Mouse (Mus musculus) thymus, adult 2 months (tissue): ENCODE results near the gene Zdhhc8. TPM values are rescaled to one million over a fixed set of nuclear protein-coding genes. Genes with fewer than 3 reads are reported as not detected.
A peak's percentile ranks its signal among the peaks of the same experiment; 100 is the strongest.

Source experiments
- DNase-seq: peaks from one replicate; pipeline ENCODE4 v3.0.0; 2021
- H3K27ac ChIP-seq: fragments of 200-500 bp; 2 replicates; pipeline ENCODE4 v1.5.1; 2012; ENCODE audit warnings: low read length, control low read depth; ENCODE audit not compliant: control insufficient read depth, insufficient read depth
- H3K27me3 ChIP-seq: fragments of 200-500 bp; 2 replicates; pipeline ENCODE4 v1.6.1; 2012; ENCODE audit warnings: mild to moderate bottlenecking, low read length, moderate library complexity, mixed read lengths; ENCODE audit not compliant: control insufficient read depth, insufficient read depth
- H3K36me3 ChIP-seq: fragments of 200-500 bp; 2 replicates; pipeline ENCODE4 v1.6.1; 2012; ENCODE audit warnings: mild to moderate bottlenecking, low read length, moderate library complexity; ENCODE audit not compliant: control insufficient read depth, insufficient read depth
- H3K4me1 ChIP-seq: fragments of 200-500 bp; replicated peaks from 2 replicates; pipeline ENCODE4 v1.6.1; 2012; ENCODE audit warnings: low read length; ENCODE audit not compliant: control insufficient read depth, insufficient read depth
- H3K4me3 ChIP-seq: fragments of 200-500 bp; 2 replicates; pipeline ENCODE4 v1.5.1; 2012; ENCODE audit warnings: mild to moderate bottlenecking, low read length, control low read depth, moderate library complexity; ENCODE audit not compliant: control insufficient read depth, insufficient read depth
- CTCF ChIP-seq: fragments of 200-500 bp; IDR thresholded peaks from 2 replicates; pipeline ENCODE4 v1.5.1; 2012; ENCODE audit warnings: mild to moderate bottlenecking, control low read depth, low read length, moderate library complexity, borderline replicate concordance; ENCODE audit not compliant: control insufficient read depth, poor library complexity, insufficient read depth; ENCODE audit errors: extremely low read depth
- POLR2A ChIP-seq: fragments of 200-500 bp; IDR thresholded peaks from 2 replicates; pipeline ENCODE4 v1.6.1; 2012; ENCODE audit warnings: mild to moderate bottlenecking, low read length, control low read depth, moderate library complexity; ENCODE audit not compliant: control insufficient read depth, poor library complexity, insufficient read depth; ENCODE audit errors: extremely low read depth
- WGBS: fragments of 180-500 bp; shearing (Covaris S2); methylation state at CpG from one replicate; pipeline ENCODE4 v1.1.7; 2018; 5-methylcytosine and 5-hydroxymethylcytosine counted together
- polyA plus RNA-seq: library from polyadenylated mRNA; depleted of rRNA; stranded (reverse); fragments of >200 nt; gene quantifications from 2 replicates; pipeline ENCODE4 v1.2.3, GENCODE M21; 2012

The Zdhhc8 gene
- polyA plus RNA-seq, 1 experiment = 316 TPM

DNA sequence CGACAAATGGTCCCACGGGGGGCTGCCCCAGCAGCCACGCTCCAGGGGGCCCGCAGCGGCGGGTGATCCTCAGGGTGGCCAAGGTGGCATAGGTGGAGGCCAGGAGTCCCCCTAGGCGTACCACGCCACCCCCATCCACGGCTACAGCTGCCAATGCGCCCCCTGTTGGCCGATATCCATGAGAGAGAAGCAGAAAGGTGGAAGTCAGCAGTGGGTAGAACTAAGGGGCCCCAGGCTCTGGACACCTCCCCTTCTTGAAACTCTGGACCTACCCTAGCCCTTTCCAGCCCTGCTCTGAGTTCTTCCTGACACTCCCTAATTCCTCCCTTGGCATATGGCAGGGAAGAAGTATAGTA, 13.4 kb downstream of the Zdhhc8 start:
- TF ChIP-seq CTCF (peak; percentile 33; the same call in 1 of the 2 replicates), POLR2A (no peak)
- no peaks in the 10 kb centered on the region for H3K27me3 ChIP-seq
- 86% methylated on average over 11 of the region's 11 CpGs for WGBS
- peaks cover 28% of the 10 kb centered on the region for H3K4me1 ChIP-seq
- H3K4me3 ChIP-seq = no peak overlapping the region
- no peak for DNase-seq
- peaks cover 39% of the 10 kb centered on the region for H3K36me3 ChIP-seq
- no peak overlapping the region for H3K27ac ChIP-seq

DNA sequence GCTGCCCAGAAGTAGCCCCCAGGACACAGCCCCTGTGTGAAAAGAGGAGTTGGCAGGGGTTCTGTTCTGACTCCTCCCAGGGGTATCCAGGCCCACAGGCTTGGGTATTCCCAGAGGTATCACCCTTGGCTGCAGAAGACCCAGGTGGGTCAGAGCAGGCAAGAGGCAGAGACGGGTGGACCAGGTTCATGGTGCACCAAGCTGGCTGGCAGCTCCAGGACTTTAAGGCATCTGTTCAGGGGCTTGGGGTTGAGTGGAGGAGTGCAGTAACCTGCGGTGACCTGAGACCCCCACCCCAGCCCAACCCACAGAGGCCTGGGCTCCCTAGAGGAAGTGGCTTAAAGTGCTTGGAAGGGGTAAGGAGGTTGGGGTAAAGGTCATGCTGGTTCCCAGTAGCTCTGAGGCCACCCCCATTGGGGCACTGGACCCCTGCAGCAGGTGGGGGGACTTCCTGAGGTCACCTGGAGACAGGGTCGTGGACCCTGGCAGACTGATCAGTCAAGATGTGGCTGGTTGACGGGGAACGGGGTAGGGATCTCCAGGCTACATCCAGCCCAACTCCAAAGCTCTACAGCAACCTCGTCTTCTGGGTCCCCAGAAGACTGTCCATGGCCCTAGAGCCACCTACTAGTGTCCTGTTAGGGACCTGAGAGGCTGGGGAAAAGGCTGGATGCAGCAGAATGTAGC, 13.9 kb downstream of the Zdhhc8 start:
- TF ChIP-seq POLR2A (no peak), CTCF (no peak)
- no peak overlapping the region; the same call in 1 of the 2 replicates for H3K27ac ChIP-seq
- H3K4me3 ChIP-seq = no peak overlapping the region
- H3K36me3 ChIP-seq = peaks cover 34% of the 10 kb centered on the region
- WGBS = 83% methylated on average over 6 of the region's 6 CpGs
- no peak for DNase-seq
- H3K27me3 ChIP-seq = no peaks in the 10 kb centered on the region
- H3K4me1 ChIP-seq = peaks cover 28% of the 10 kb centered on the region

- peaks cover 24% of the 10 kb centered on the region for H3K36me3 ChIP-seq
- H3K27ac ChIP-seq = peak overlapping the region; percentile 4; the same call in 1 of the 2 replicates
- WGBS = 17% methylated on average over 8 of the region's 8 CpGs
- peaks cover 28% of the 10 kb centered on the region for H3K4me1 ChIP-seq
- TF ChIP-seq CTCF (no peak), POLR2A (no peak)
- H3K4me3 ChIP-seq = no peak overlapping the region
- DNase-seq = peak; percentile 42
- no peaks in the 10 kb centered on the region for H3K27me3 ChIP-seq
Measured at GRCm38 (mm10) chr16:18220001-18220400, 14.9 kb downstream of the Zdhhc8 start.

- WGBS = 84% methylated on average over 9 of the region's 9 CpGs
- no peak for DNase-seq
- Histone ChIP-seq H3K27me3 (no peaks in the 10 kb centered on the region), H3K4me3 (no peak overlapping the region), H3K4me1 (peaks cover 28% of the 10 kb centered on the region), H3K27ac (no peak overlapping the region), H3K36me3 (peaks cover 9% of the 10 kb centered on the region; the same call in 1 of the 2 replicates)
- no peak for TF ChIP-seq POLR2A
Measured at GRCm38 (mm10) chr16:18218580-18218996, 16.3 kb downstream of the Zdhhc8 start.

DNA sequence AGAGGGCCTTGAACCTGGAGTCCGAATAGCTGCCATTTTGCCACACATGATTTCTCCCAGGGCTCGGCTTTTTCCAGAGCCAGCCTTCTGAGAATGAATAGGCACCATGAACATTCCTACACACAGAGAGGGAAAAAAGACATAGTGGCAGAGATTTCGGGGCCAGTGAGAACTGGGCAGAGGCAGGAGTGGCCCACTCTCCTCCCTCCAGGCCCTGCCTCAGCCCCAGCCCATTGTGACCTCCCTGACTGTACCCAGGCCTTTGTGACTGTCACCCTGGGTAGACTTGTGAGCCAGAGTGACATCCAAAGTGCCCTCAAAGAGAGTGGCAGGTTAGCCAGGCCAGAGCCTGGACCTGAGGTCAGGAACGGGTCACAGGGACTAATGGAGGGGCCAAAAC, 17.4 kb downstream of the Zdhhc8 start, which contains the start of gene Ccdc188:
Gene Ccdc188 (plus strand): TSS at position 301 of the 400 bp plus-strand sequence.
- Histone ChIP-seq H3K4me1 (peaks cover 28% of the 10 kb centered on the region), H3K4me3 (no peak within 1 kb of the TSS), H3K27ac (no peak within 1 kb of the TSS), H3K36me3 (peaks cover 1% of the 10 kb centered on the region; the same call in 1 of the 2 replicates), H3K27me3 (no peaks in the 10 kb centered on the region)
- 98% methylated on average over 4 of the region's 4 CpGs for WGBS
- TF ChIP-seq POLR2A (no peak), CTCF (no peak)
- DNase-seq = no peak

GRCm38 (mm10) chr16:18214858-18215257, 20.1 kb downstream of the Zdhhc8 start:
- 95% methylated on average over 7 of the region's 7 CpGs for WGBS
- no peak for DNase-seq

GRCm38 (mm10) chr16:18213689-18214088, 21.2 kb downstream of the Zdhhc8 start:
- Histone ChIP-seq H3K4me1 (peaks cover 3% of the 10 kb centered on the region), H3K36me3 (no peaks in the 10 kb centered on the region), H3K4me3 (no peak overlapping the region), H3K27me3 (no peaks in the 10 kb centered on the region), H3K27ac (no peak overlapping the region)
- WGBS = 79% methylated on average over 6 of the region's 6 CpGs
- DNase-seq = no peak
- no peak for TF ChIP-seq POLR2A
- no peak for TF ChIP-seq CTCF

More at GRCm38 (mm10) chr16:18214858-18215257, 20.1 kb downstream of the Zdhhc8 start:
- H3K27ac ChIP-seq = no peak overlapping the region
- TF ChIP-seq POLR2A (no peak), CTCF (no peak)
- H3K27me3 ChIP-seq = no peaks in the 10 kb centered on the region
- H3K4me1 ChIP-seq = peaks cover 12% of the 10 kb centered on the region
- no peak overlapping the region for H3K4me3 ChIP-seq
- H3K36me3 ChIP-seq = no peaks in the 10 kb centered on the region
